Mouse (Mus musculus) liver, postnatal 0 days (tissue): ENCODE measurements around the gene Dact1. TPM values are rescaled to one million over a fixed set of nuclear protein-coding genes. Genes with fewer than 3 reads are reported as not detected.
A peak's percentile ranks its signal among the peaks of the same experiment; 100 is the strongest.

Experiments
- ATAC-seq: fragments of 200-750 bp; cut with Nextera tagmentation; 2 replicates; pipeline ENCODE4 v1.8.0; 2017; ENCODE audit warnings: mild to moderate bottlenecking, moderate library complexity
- DNase-seq: peaks from one replicate; pipeline ENCODE4 v3.0.0-alpha.2; 2016
- H3K27ac ChIP-seq: fragments of 300-500 bp; sonication (generic); 2 replicates; pipeline ENCODE4 v1.5.1; 2014; ENCODE audit warnings: antibody characterized with exemption, moderate library complexity, mild to moderate bottlenecking, low read depth
- H3K27me3 ChIP-seq: fragments of 300-500 bp; sonication (generic); 2 replicates; pipeline ENCODE4 v1.6.1; 2014; ENCODE audit warnings: low read length, control low read depth, mixed read lengths; ENCODE audit not compliant: insufficient read depth
- H3K36me3 ChIP-seq: fragments of 300-500 bp; sonication (generic); replicated peaks from 2 replicates; pipeline ENCODE4 v1.6.1; 2014; ENCODE audit warnings: mild to moderate bottlenecking, control low read depth, low read length, moderate library complexity, mixed read lengths; ENCODE audit not compliant: insufficient read depth
- H3K4me1 ChIP-seq: fragments of 300-500 bp; sonication (generic); 2 replicates; pipeline ENCODE4 v1.6.1; 2014; ENCODE audit warnings: antibody characterized with exemption, mild to moderate bottlenecking, control low read depth; ENCODE audit not compliant: insufficient read depth
- H3K4me2 ChIP-seq: fragments of 300-500 bp; sonication (generic); 2 replicates; pipeline ENCODE4 v1.6.1; 2014; ENCODE audit warnings: low read depth, mild to moderate bottlenecking, low read length, moderate library complexity, mixed read lengths
- H3K4me3 ChIP-seq: fragments of 300-500 bp; sonication (generic); 2 replicates; pipeline ENCODE4 v1.5.1; 2014; ENCODE audit warnings: low read depth, low read length
- H3K9ac ChIP-seq: fragments of 300-500 bp; sonication (generic); replicated peaks from 2 replicates; pipeline ENCODE4 v1.6.1; 2014; ENCODE audit warnings: mild to moderate bottlenecking, moderate library complexity
- H3K9me3 ChIP-seq: fragments of 300-500 bp; sonication (generic); 2 replicates; pipeline ENCODE4 v1.6.1; 2016; ENCODE audit warnings: mild to moderate bottlenecking, control low read depth, low read length, mixed read lengths
- CTCF ChIP-seq: sonication (generic); IDR thresholded peaks from 2 replicates; pipeline ENCODE4 v1.5.1; 2016; ENCODE audit warnings: antibody characterized with exemption, low read depth
- EP300 ChIP-seq: IDR thresholded peaks from 2 replicates; pipeline ENCODE4 v1.6.1; 2016; ENCODE audit warnings: antibody characterized with exemption, low read depth, mild to moderate bottlenecking
- WGBS: fragments of 180-500 bp; shearing (Covaris S2); extraction: QIAGEN DNeasy Blood & Tissue Kit; methylation state at CpG from one replicate; pipeline ENCODE4 v1.1.7; 2014; ENCODE audit not compliant: insufficient replicate concordance; 5-methylcytosine and 5-hydroxymethylcytosine counted together
- polyA plus RNA-seq: library from polyadenylated mRNA; unstranded; fragments of >200 nt; fragmentation: Nextera tagmentation; extraction: Ambion mirVana; gene quantifications from 2 replicates; pipeline ENCODE4 v1.2.1, GENCODE M21; 2015

Gene Dact1
- polyA plus RNA-seq, 1 experiment from 2014 or later: 0.36 TPM

- Histone ChIP-seq H3K4me2 (no peak overlapping the region), H3K27ac (no peak overlapping the region)
- DNase-seq: no peak
Measured at GRCm38 (mm10) chr12:71346071-71346470, 36.4 kb downstream of the Dact1 start.

GRCm38 (mm10) chr12:71348401-71348896 lies 38.8 kb downstream of the Dact1 start:
- H3K9me3 ChIP-seq: no peaks in the 10 kb centered on the region
- H3K27me3 ChIP-seq: no peaks in the 10 kb centered on the region
- H3K9ac ChIP-seq: no peak overlapping the region
- 80% methylated on average over 8 of the region's 8 CpGs for WGBS
- no peaks in the 10 kb centered on the region for H3K36me3 ChIP-seq
- ATAC-seq: no peak
- no peak overlapping the region for H3K27ac ChIP-seq
- no peak overlapping the region for H3K4me3 ChIP-seq
- no peak for DNase-seq
- TF ChIP-seq CTCF: no peak
- TF ChIP-seq EP300: no peak
- H3K4me1 ChIP-seq: no peaks in the 10 kb centered on the region
- H3K4me2 ChIP-seq: no peak overlapping the region

More at GRCm38 (mm10) chr12:71346071-71346470, 36.4 kb downstream of the Dact1 start:
- Histone ChIP-seq H3K4me1 (no peaks in the 10 kb centered on the region), H3K36me3 (no peaks in the 10 kb centered on the region), H3K9me3 (no peaks in the 10 kb centered on the region), H3K27me3 (no peaks in the 10 kb centered on the region), H3K9ac (no peak overlapping the region), H3K4me3 (no peak overlapping the region)
- WGBS: 46% methylated on average over 5 of the region's 5 CpGs
- no peak for ATAC-seq
- TF ChIP-seq EP300 (no peak), CTCF (no peak)

GRCm38 (mm10) chr12:71350077-71350476 lies 40.4 kb downstream of the Dact1 start:
- Histone ChIP-seq H3K4me1 (no peaks in the 10 kb centered on the region), H3K4me3 (no peak overlapping the region), H3K9me3 (no peaks in the 10 kb centered on the region), H3K27me3 (no peaks in the 10 kb centered on the region), H3K36me3 (no peaks in the 10 kb centered on the region), H3K27ac (no peak overlapping the region), H3K9ac (no peak overlapping the region), H3K4me2 (no peak overlapping the region)
- DNase-seq (no peak), ATAC-seq (no peak)
- WGBS: 78% methylated on average over 2 of the region's 2 CpGs
- TF ChIP-seq CTCF (no peak), EP300 (no peak)

- H3K4me1 ChIP-seq: no peaks in the 10 kb centered on the region
- WGBS: 55% methylated on average over 10 of the region's 10 CpGs
- DNase-seq (peak; percentile 16), ATAC-seq (peak; percentile 70)
- no peak overlapping the region for H3K9ac ChIP-seq
- H3K4me3 ChIP-seq: no peak overlapping the region
- H3K9me3 ChIP-seq: no peaks in the 10 kb centered on the region
- H3K4me2 ChIP-seq: peak overlapping the region; percentile 29; the same call in 1 of the 2 replicates
- H3K27ac ChIP-seq: peak overlapping the region; percentile 92
- H3K27me3 ChIP-seq: no peaks in the 10 kb centered on the region
- TF ChIP-seq EP300 (no peak), CTCF (no peak)
- H3K36me3 ChIP-seq: no peaks in the 10 kb centered on the region
Measured at GRCm38 (mm10) chr12:71354656-71355055, 45.0 kb downstream of the Dact1 start.

GRCm38 (mm10) chr12:71355092-71355491 lies 45.4 kb downstream of the Dact1 start:
- Histone ChIP-seq H3K4me3 (no peak overlapping the region), H3K9me3 (no peaks in the 10 kb centered on the region), H3K36me3 (no peaks in the 10 kb centered on the region), H3K4me2 (peak overlapping the region; percentile 29; the same call in 1 of the 2 replicates), H3K4me1 (no peaks in the 10 kb centered on the region), H3K9ac (no peak overlapping the region), H3K27me3 (no peaks in the 10 kb centered on the region), H3K27ac (peak overlapping the region; percentile 92)
- DNase-seq: peak; percentile 25
- TF ChIP-seq EP300 (peak; percentile 81; the same call in 1 of the 2 replicates), CTCF (no peak)
- ATAC-seq: peak; percentile 97
- WGBS: 63% methylated on average over 3 of the region's 3 CpGs

- ATAC-seq (no peak), DNase-seq (peak; percentile 19)
- no peak for TF ChIP-seq CTCF
- Histone ChIP-seq H3K36me3 (no peaks in the 10 kb centered on the region), H3K4me2 (no peak overlapping the region), H3K9ac (no peak overlapping the region), H3K27me3 (no peaks in the 10 kb centered on the region), H3K4me3 (no peak overlapping the region), H3K9me3 (no peaks in the 10 kb centered on the region), H3K27ac (no peak overlapping the region), H3K4me1 (no peaks in the 10 kb centered on the region)
- WGBS: 83% methylated on average over 7 of the region's 7 CpGs
Measured at GRCm38 (mm10) chr12:71361616-71362015, 51.9 kb downstream of the Dact1 start.
